Mouse (Mus musculus): ENCODE data around the gene Atp6v0b. TPM values are rescaled to one million over a fixed set of nuclear protein-coding genes. Genes with fewer than 3 reads are reported as not detected.
A peak's percentile ranks its signal among the peaks of the same experiment; 100 is the strongest.

The Atp6v0b gene
- total and polyA plus RNA-seq, 3 experiments, result 208 to 627 (median 226) TPM

DNA sequence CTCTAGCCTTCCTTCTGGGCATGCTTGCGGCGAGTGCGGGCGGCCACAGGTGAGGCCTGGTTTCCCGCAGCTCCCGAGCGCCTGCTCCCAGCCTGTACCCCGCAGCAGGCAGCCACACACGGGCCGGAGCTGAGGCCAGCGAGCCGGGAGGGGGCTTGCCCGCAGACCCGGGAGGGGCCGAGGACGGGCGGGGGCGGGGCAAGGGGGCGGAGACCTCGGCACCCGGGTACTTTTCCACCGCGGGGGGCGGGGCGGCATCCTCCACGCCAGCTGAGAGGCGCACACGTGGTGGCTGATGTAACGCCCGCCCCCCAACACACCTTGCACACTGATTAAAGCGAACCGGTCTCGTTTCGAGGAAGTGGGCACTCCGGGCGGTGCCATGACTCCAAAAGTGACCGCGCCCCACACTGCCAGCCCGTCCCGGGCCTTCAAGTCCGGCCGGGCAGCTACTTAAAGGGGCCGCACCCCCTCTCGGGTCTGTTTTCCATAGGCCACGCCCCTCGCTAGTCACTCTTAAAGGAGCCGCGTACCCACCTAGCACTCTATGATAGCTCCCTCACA, 50.8 kb downstream of the Atp6v0b start:
- DNase-seq, result peak; percentile 94

- DNase-seq, result peak; percentile 79
These were observed 51.5 kb downstream of the Atp6v0b start for GRCm38 (mm10) chr4:117835531-117836111.

DNA sequence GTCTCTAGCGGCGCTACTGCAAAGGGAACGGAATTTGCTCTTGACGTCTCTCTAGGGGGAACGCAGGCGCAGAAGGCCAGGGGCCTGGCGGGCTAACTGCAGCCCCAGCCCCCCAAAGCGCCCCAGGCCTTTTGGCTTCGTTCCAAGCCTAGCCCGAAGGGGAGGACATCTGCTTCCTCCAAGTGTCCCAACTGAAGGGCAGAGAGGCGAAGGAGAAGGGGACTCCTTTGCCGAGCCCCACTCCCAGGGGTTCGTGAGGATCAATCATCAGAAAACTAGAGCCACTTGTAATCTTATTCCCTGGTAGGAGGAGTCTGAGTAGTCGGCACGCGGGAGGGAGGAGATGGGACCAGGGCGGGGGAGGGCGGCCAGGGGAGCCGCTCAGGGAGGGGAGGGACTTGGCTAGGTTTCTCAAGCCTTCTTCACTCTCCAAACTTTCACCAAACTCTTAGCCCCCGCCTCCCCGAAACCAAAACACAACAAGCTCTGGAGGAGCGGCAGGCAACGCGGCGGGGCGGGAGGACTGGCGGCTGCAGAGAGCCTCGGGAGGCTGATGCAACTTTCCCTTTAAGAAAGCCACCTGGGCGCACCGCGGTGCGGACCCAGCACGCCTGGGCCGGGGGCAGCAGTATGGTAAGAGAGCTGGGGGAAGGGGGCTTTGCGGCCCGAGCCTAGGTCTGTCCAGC, 52.1 kb downstream of the Atp6v0b start:
- peak; percentile 89 for DNase-seq

DNA sequence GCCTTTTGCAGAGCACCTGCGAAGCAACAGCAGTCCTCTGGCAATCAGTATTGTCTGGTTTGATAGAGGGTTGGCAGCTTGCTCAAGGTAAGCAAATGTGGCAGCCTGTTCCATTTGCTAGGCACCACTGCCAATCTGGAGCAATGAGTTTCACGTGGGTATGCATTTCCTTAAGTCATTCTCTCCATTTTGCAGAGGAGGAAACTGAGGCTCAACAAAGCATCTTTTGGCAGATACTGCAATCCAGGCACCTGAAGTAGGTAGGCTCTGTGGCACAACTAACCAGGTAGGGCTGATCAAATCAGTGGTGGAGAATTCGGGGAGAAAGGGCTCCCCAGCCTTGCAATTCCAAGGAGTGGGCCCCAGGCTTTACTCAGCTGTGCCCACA, 52.7 kb downstream of the Atp6v0b start, which contains the start of gene Slc6a9:
Gene Slc6a9, plus strand, starts transcription at position 50 of the 388 bp plus-strand sequence.
- no peak for DNase-seq

Other genes with a start within 250 kb of the Atp6v0b start
- gene Dmap1, start 205.1 kb downstream of the Atp6v0b start, total RNA-seq (2021), result 10 to 100 TPM; 19.5 to 28.0 TPM
- 15.4 and 19.4 TPM in 2 replicates for gene Dmap1, start 205.1 kb downstream of the Atp6v0b start, polyA plus RNA-seq (2012; rRNA removed)
- not detected for gene Gm12845, start 162.9 kb downstream of the Atp6v0b start, total RNA-seq (2021)
- gene Gm12845, start 162.9 kb downstream of the Atp6v0b start, polyA plus RNA-seq (2012; rRNA removed), result not detected in 2 replicates
- gene Klf17, start 121.7 kb downstream of the Atp6v0b start, total RNA-seq (2021), result not detected
- gene Klf17, start 121.7 kb downstream of the Atp6v0b start, polyA plus RNA-seq (2012; rRNA removed), result not detected in 2 replicates
- gene Slc6a9, start 52.8 kb downstream of the Atp6v0b start, total RNA-seq (2021), result 10 to 100 TPM in 1 of 2 experiments, 1 to 10 TPM in 1; 9.0 to 14.5 TPM
- 29.7 and 39.7 TPM in 2 replicates for gene Slc6a9, start 52.8 kb downstream of the Atp6v0b start, polyA plus RNA-seq (2012; rRNA removed)
- gene Ccdc24, start 14.8 kb downstream of the Atp6v0b start, total RNA-seq (2021), result 1 to 10 TPM in 1 of 2 experiments, under 1 TPM in 1; 0.52 to 1.1 TPM
- 2.4 and 2.5 TPM in 2 replicates for gene Ccdc24, start 14.8 kb downstream of the Atp6v0b start, polyA plus RNA-seq (2012; rRNA removed)
- gene B4galt2, start 3.8 kb downstream of the Atp6v0b start, total RNA-seq (2021), result 10 to 100 TPM in 1 of 2 experiments, 1 to 10 TPM in 1; 8.7 to 12.1 TPM
- gene B4galt2, start 3.8 kb downstream of the Atp6v0b start, polyA plus RNA-seq (2012; rRNA removed), result 63.8 and 65.8 TPM in 2 replicates
- 1 to 10 TPM; 9.5 to 9.7 TPM for gene Dph2, start 4.7 kb upstream of the Atp6v0b start, total RNA-seq (2021)
- 16.5 and 18.9 TPM in 2 replicates for gene Dph2, start 4.7 kb upstream of the Atp6v0b start, polyA plus RNA-seq (2012; rRNA removed)
- 10 to 100 TPM; 35.8 to 46.3 TPM for gene Ipo13, start 27.7 kb upstream of the Atp6v0b start, total RNA-seq (2021)
- 49.3 and 67.1 TPM in 2 replicates for gene Ipo13, start 27.7 kb upstream of the Atp6v0b start, polyA plus RNA-seq (2012; rRNA removed)
- gene Artn, start 42.4 kb upstream of the Atp6v0b start, total RNA-seq (2021), result under 1 TPM in 1 of 2 experiments, not detected in 1; 0.41 TPM
- 0.43 and 0.52 TPM in 2 replicates for gene Artn, start 42.4 kb upstream of the Atp6v0b start, polyA plus RNA-seq (2012; rRNA removed)
- 10 to 100 TPM; 36.7 to 45.8 TPM for gene St3gal3, start 247.6 kb upstream of the Atp6v0b start, total RNA-seq (2021)
- gene St3gal3, start 247.6 kb upstream of the Atp6v0b start, polyA plus RNA-seq (2012; rRNA removed), result 44.3 and 56.7 TPM in 2 replicates

All from adrenal gland, adult 2 months (tissue).